Mouse (Mus musculus) megakaryocyte, embryonic 14.5 days (primary cell): ENCODE results near the gene Slc45a2.

Experiments used
- FLI1 ChIP-seq: IDR thresholded peaks from 2 replicates; pipeline ENCODE4 v1.6.1; 2012; ENCODE audit warnings: low read length, inconsistent platforms, mixed read lengths
- GATA1 ChIP-seq: IDR thresholded peaks from 3 replicates; pipeline ENCODE4 v1.6.1; 2012; ENCODE audit warnings: mixed read lengths, low read length, inconsistent platforms, borderline replicate concordance

- TF ChIP-seq GATA1 (no peak), FLI1 (no peak)
Measured at GRCm38 (mm10) chr15:11008756-11009155, 8.2 kb downstream of the Slc45a2 start.
